Mouse (Mus musculus): ENCODE data around the gene Slc4a1.

Gene Slc4a1

GRCm38 (mm10) chr11:102349189-102349954 is 16.6 kb downstream of the Slc4a1 start:
- no peak for DNase-seq

- no peak for DNase-seq
These were observed 17.2 kb downstream of the Slc4a1 start for GRCm38 (mm10) chr11:102348771-102349170.

- DNase-seq: no peak
These were observed 17.9 kb downstream of the Slc4a1 start for GRCm38 (mm10) chr11:102348101-102348585.

GRCm38 (mm10) chr11:102347683-102348082 is 18.3 kb downstream of the Slc4a1 start:
- DNase-seq: no peak

DNA sequence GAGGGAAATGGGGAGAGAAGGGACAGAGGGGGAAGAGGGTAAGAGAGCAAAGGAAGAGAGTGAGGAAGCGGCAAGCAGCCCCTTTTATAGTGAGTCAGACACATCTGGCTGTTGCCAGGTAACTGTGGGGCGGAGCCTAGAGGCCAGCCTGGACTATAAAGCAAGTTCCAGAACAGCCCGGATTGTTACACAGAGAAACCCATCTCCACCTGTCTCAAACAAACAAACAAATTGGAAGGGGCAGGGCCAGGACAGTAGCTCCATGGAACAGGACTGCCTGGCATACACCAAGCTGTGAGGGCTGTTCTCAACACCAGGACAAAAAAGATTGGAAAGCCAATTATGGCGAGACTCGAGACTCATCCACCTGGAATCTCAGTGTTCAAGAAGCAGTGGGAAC is 19.1 kb downstream of the Slc4a1 start:
- DNase-seq: no peak

DNA sequence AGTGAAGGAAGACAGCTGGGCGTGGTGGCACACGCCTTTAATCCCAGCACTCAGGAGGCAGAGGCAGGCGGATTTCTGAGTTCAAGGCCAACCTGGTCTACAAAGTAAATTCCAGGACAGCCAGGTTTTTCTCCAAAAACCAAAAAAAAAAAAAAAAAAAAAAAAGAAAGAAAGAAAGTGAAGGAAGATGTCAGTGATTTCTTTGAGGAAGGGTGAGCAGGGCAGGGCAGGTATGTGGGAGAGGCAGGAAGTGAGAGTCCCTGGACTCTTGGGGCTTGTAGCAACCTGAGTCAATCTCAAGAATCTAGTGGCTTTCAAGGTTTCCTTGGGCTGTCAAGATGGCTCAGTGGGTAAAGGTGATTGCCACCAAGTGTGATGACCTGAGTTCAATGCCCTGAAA is 21.5 kb downstream of the Slc4a1 start:
- no peak for DNase-seq

GRCm38 (mm10) chr11:102342742-102343141 is 23.3 kb downstream of the Slc4a1 start:
- DNase-seq: no peak

DNA sequence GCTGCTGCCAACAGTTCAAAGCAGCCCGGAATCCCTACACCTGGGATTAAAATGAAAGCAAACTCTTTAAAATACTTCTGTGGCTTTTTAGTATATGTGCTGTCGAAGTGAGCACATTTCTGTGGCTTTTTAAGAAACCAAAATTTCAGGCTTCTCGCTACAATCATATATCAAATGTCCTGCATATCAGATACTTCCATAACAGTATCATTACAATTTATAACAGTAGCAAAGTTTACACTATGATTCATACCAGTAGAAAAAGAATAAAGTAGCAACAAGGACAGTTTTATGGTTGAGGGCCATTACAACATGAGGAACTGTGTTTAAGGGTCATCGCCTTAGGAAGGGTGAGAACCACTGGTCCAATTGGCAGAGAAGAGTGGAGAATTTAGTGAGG is 24.9 kb downstream of the Slc4a1 start:
- DNase-seq: no peak

DNA sequence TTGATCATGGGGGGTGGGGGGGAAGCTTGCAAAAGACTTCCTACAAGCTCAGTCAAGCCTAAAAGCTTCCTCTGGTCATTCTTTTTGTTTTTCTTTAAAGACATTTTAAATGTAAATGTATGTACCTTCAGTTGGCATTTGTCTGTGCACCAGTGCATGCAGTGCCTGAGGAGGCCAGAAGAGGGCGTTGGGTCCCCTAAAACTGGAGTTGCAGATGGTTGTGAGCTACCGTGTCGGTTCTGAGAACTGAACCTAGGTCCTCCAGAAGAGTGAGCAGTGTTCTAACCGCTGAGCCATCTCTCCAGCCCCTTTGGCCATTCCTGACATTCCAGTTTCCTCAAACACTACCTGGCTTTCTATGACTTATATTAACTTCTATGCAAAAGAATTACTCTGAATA is 26.4 kb downstream of the Slc4a1 start:
- no peak for DNase-seq

GRCm38 (mm10) chr11:102339195-102339594 is 26.8 kb downstream of the Slc4a1 start:
- DNase-seq: peak in 1 of 2 experiments; percentile 52

GRCm38 (mm10) chr11:102338561-102338960 is 27.4 kb downstream of the Slc4a1 start:
- peak; percentile 86 for DNase-seq

DNA sequence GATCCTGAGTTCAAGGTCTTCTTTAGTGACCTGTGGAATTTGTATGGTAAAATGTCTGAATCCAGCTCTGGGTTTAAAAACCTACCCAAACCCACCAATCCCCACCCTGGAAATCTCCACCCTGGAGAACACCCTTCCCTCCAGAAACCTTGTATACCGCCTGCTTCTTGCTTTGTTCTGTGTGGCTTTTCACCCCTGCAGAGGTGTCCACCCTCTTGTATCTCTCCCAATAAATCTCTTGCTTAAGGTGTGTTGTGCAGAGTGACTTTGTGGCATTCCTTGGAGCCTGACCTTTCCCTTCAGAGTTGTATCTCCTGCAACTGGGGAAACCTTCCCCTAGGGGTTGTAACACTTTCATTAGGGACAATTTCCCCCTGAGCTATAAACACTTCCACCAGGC is 28.1 kb downstream of the Slc4a1 start:
- no peak for DNase-seq

- no peak for DNase-seq
These were observed 29.8 kb downstream of the Slc4a1 start for GRCm38 (mm10) chr11:102336191-102336590.

DNA sequence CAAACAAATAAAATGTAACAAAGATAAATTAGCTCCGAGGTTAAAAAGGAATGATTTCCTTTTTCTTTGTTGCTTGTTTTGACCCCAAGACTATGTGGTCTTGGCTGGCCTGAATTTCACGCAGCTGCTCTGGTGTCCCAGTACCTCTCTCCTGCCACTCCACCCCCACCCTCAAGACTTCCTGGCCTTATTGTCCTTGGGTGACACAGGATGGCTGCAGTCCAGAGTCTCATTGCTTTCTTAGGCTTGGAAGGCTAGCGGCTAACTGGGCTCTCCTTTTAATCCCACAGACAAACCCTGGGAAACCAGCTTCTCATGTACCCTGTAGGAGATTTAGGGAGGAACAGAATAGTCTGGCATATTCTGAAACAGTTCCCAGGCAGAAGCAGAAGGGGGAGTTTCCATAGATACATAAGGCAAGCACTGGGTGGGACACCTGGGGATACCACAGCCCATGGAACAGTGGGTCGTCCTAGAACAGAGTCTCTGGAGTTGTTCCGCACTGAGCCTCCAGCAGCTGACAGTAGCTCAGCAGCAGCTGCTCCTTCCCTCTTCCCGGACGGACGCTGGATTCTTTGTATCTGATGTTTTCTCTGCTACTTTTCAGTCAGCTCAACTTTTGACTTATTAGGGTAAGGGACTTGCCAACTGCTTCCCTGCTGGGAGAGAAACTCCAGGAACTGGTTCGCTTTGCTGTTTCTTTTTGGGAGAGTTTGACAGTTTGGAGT is 30.9 kb downstream of the Slc4a1 start:
- no peak for DNase-seq

GRCm38 (mm10) chr11:102334010-102334409 is 32.0 kb downstream of the Slc4a1 start:
- DNase-seq: no peak

DNA sequence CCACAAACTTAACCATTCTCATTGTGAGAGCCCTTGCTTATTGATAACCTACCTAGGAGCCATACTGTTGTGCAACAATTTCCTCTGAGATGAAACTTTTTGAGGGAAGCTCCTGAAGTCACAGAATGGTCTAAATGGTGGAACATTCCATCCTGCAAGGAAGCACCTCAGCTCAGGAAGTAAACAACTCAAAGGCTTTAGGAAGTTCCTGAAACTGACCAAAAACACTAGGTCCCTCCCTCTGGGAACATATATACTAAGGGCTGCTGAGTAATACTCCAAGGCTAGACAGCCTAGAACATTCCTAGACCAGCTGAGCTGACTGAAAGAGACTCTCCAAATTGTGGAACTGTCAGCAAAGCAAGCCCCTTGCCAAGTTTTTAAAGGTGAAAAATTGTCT is 32.9 kb downstream of the Slc4a1 start:
- no peak for DNase-seq

GRCm38 (mm10) chr11:102331806-102332205 is 34.2 kb downstream of the Slc4a1 start:
- no peak for DNase-seq

- DNase-seq: no peak
These were observed 36.0 kb downstream of the Slc4a1 start for GRCm38 (mm10) chr11:102330039-102330438.

GRCm38 (mm10) chr11:102329518-102329917 is 36.5 kb downstream of the Slc4a1 start:
- DNase-seq: no peak

- DNase-seq: no peak
These were observed 38.2 kb downstream of the Slc4a1 start for GRCm38 (mm10) chr11:102327839-102328238.

DNA sequence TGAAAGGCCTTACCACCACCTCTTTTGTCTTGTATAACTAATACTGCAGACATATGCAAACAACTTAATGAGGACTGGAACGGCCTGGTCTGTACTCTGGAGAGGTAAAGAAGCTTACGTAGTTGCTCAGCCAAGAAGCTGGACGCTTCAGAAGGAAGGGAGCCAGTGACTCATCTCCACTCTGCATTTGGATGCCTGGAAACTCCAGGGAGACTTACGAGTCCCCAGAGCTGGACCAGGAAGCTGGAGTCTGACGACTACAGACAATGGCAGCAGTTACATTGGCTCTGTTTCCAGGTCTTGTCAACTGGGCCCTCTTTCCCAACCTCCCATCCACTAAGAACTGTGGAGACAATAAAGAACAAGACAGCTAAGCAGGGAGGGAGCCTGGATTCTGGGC is 38.8 kb downstream of the Slc4a1 start:
- no peak for DNase-seq

- DNase-seq: no peak
These were observed 42.5 kb downstream of the Slc4a1 start for GRCm38 (mm10) chr11:102323516-102323915.

DNA sequence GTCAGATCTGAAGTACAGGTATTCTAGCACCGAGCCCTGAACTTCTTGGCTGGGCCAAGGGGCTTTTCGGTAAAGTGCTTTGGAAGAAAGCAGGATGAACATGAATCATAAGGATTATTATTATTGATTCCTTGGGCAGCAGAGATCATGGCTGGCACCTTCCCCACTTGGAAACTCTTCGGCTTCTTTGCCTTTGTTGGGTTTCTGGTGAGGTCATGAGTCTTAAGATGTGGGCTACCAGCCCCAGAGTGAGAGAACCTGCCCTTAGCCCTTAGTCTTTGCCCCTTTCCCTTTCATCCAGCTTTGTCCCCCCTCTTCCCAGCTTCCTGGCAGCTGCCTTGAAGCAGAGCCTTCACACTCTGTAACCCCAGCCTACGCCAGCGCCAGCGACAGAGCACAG is 44.1 kb downstream of the Slc4a1 start:
- DNase-seq: no peak

GRCm38 (mm10) chr11:102320686-102321005 is 45.4 kb downstream of the Slc4a1 start:
- DNase-seq: peak in 1 of 2 experiments; percentile 58

Measured in kidney, adult 8-10 months (tissue).